Mouse (Mus musculus): ENCODE data around the gene Ttf1.

DNA sequence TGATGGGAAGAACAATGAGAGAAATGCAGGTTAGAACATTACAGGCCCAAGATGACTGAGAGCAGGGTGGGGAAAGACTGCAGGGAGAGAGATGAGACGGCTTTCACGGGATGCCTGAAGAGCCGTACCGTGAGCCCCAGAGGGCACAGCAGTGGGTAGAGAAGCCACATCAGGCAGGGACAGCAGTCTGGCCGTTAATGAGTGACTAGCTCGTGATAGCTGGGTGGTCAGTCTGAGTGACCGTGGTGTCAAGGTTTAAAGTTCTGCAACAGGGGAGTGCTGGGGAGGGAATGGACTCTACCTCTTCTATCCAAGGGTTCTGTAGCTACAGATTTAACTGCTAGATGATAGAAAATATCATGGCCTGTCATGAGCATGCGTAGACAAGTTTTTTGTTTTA is 24.4 kb upstream of the Ttf1 start:
- TF ChIP-seq GATA1 (IDR thresholded peaks at IDR 0.05; ENCODE audit: low read length) (no peak), TAL1 (IDR thresholded peaks at IDR 0.05; ENCODE audit: low read length) (no peak)
